Mouse (Mus musculus): ENCODE measurements at regions not wholly inside any gene's neighbourhood (a gene's known extent, or its start where the extent isn't known, plus 50 kb on each side); places are given as distances from the start of the nearest gene placed in this dataset.

- in situ Hi-C loops (cut with MboI, MseI): loop anchor here (5.0 to 10.0 kb wide), 3 partner anchors 822 to 1024 kb away; partner anchors contain the start of gene Itgb1
Measured at GRCm38 (mm10) chr8:127662776-127663499, 599.2 kb downstream of the Pard3 start.

- in situ Hi-C loops (cut with MboI, MseI): loop anchor here (10.0 kb wide), 2 partner anchors 818 to 848 kb away; no protein-coding TSS in a partner anchor
Measured at GRCm38 (mm10) chr8:127666606-127667005, 602.9 kb downstream of the Pard3 start.

- in situ Hi-C loops (cut with MboI, MseI): loop anchor here (10.0 kb wide), 2 partner anchors 816 to 846 kb away; no protein-coding TSS in a partner anchor
Measured at GRCm38 (mm10) chr8:127668991-127669390, 605.3 kb downstream of the Pard3 start.

GRCm38 (mm10) chr8:127674063-127674462 is 610.4 kb downstream of the Pard3 start:
- in situ Hi-C loops (cut with MboI, MseI): no loop called here

GRCm38 (mm10) chr8:127675377-127675776 is 611.7 kb downstream of the Pard3 start:
- in situ Hi-C loops (cut with MboI, MseI): no loop called here

- in situ Hi-C loops (cut with MboI, MseI): no loop called here
Measured at GRCm38 (mm10) chr8:127680205-127680604, 616.5 kb downstream of the Pard3 start.

GRCm38 (mm10) chr8:127684213-127684612 is 620.5 kb downstream of the Pard3 start:
- in situ Hi-C loops (cut with MboI, MseI): no loop called here

- in situ Hi-C loops (cut with MboI, MseI): no loop called here
Measured at GRCm38 (mm10) chr8:127690792-127691191, 627.1 kb downstream of the Pard3 start.

- in situ Hi-C loops (cut with MboI, MseI): no loop called here
Measured at GRCm38 (mm10) chr8:127698404-127698803, 634.7 kb downstream of the Pard3 start.

GRCm38 (mm10) chr8:127704406-127704805 is 640.7 kb downstream of the Pard3 start:
- in situ Hi-C loops (cut with MboI, MseI): no loop called here

- in situ Hi-C loops (cut with MboI, MseI): no loop called here
Measured at GRCm38 (mm10) chr8:127706051-127706835, 642.5 kb downstream of the Pard3 start.

GRCm38 (mm10) chr8:127709439-127709838 is 645.7 kb downstream of the Pard3 start:
- in situ Hi-C loops (cut with MboI, MseI): no loop called here

- in situ Hi-C loops (cut with MboI, MseI): no loop called here
Measured at GRCm38 (mm10) chr8:127715097-127715496, 643.3 kb upstream of the Nrp1 start.

- in situ Hi-C loops (cut with MboI, MseI): no loop called here
Measured at GRCm38 (mm10) chr8:127717969-127718368, 640.4 kb upstream of the Nrp1 start.

- in situ Hi-C loops (cut with MboI, MseI): no loop called here
Measured at GRCm38 (mm10) chr8:127719881-127720280, 638.5 kb upstream of the Nrp1 start.

- in situ Hi-C loops (cut with MboI, MseI): no loop called here
Measured at GRCm38 (mm10) chr8:127720593-127721290, 637.7 kb upstream of the Nrp1 start.

- in situ Hi-C loops (cut with MboI, MseI): no loop called here
Measured at GRCm38 (mm10) chr8:127721624-127722023, 636.8 kb upstream of the Nrp1 start.

- in situ Hi-C loops (cut with MboI, MseI): no loop called here
Measured at GRCm38 (mm10) chr8:127734059-127734458, 624.3 kb upstream of the Nrp1 start.

GRCm38 (mm10) chr8:127742236-127742635 is 616.2 kb upstream of the Nrp1 start:
- in situ Hi-C loops (cut with MboI, MseI): no loop called here

- in situ Hi-C loops (cut with MboI, MseI): no loop called here
Measured at GRCm38 (mm10) chr8:127745221-127745620, 613.2 kb upstream of the Nrp1 start.

- in situ Hi-C loops (cut with MboI, MseI): no loop called here
Measured at GRCm38 (mm10) chr8:127746456-127746855, 611.9 kb upstream of the Nrp1 start.

GRCm38 (mm10) chr8:127752871-127753270 is 605.5 kb upstream of the Nrp1 start:
- in situ Hi-C loops (cut with MboI, MseI): no loop called here
